In the genomic region with DNA sequence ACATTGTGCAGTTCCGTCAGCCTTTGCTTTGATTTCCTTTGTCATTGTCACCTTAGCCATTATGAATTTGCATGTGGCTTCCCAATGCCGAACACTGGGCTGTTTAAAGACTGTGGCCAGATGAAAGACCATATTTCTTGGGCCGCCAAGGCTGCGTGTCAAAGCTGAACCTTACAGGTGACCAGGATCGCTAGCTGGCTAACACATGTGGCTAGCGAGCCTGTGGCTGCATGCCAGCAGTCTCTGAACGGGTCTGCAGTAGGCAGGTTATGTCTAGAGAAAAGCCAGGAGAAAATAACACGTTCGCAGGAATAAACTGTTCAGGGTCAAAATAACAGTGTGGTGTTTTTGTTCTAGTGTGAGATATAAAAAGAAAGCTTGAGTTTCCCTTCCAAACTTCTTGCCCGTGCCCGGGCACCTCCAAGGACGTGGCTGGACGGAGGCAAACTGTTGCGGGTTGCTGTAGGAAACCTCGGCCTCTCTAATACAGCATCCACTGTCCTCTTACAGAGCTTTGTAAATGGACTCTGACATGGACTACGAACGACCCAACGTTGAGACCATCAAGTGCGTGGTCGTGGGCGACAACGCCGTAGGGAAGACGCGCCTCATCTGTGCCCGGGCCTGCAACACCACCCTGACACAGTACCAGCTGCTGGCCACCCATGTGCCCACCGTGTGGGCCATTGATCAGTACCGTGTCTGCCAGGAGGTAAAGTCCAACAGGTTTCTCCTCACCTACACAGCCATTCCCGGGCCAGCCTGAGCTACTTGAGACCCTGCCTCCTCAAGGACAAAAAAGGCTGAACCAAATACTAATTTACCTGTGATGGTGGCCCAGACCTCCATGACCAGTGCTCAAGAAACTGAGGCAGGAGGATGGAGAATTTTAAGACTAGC, we compare ENCODE assay signal across 21 mouse cellular contexts. TPM values are rescaled to one million over a fixed set of nuclear protein-coding genes. Genes with fewer than 3 reads are reported as not detected.
DNase-seq lines count a peak whose midpoint lies in the region; ATAC-seq and TF ChIP-seq lines count a peak whose summit lies in the region.
"Had no signal": no experiment of that assay in that cellular context is flagged by ENCODE, and none has a peak within 500 bp of the region (broad histone marks: within the 10 kb centered on the region; RNA-seq: fewer than 3 reads in every experiment).

No protein-coding gene starts in this region.

- TF ChIP-seq EP300 in liver, postnatal 0 days (IDR thresholded peaks at IDR 0.05; ENCODE audit: low read depth) = no peak

- H3K36me3 ChIP-seq in liver, adult 2 months (ENCODE audit: control insufficient read depth, insufficient read depth, low read length) = peaks cover 19% of the 10 kb centered on the region
- H3K36me3 ChIP-seq in liver, postnatal 0 days (replicated peaks; ENCODE audit: insufficient read depth, low read length) = peaks cover 14% of the 10 kb centered on the region; the same call in 1 of the 2 replicates
- H3K36me3 ChIP-seq in small intestine, adult 2 months (ENCODE audit: control insufficient read depth, insufficient read depth, low read length) = no peaks in the 10 kb centered on the region
- no peaks in the 10 kb centered on the region for H3K36me3 ChIP-seq in intestine, embryonic 15.5 days
- H3K36me3 ChIP-seq: hindbrain, embryonic 15.5 days had no signal

- no peak for TF ChIP-seq CTCF in gastrocnemius, adult 2 months (IDR thresholded peaks at IDR 0.05)
- TF ChIP-seq CTCF in liver, adult 2 months (IDR thresholded peaks at IDR 0.05; ENCODE audit: low read depth, low read length) = no peak
- no peak for TF ChIP-seq CTCF in liver, postnatal 0 days (IDR thresholded peaks at IDR 0.05; ENCODE audit: low read depth)
- TF ChIP-seq CTCF in small intestine, adult 2 months (IDR thresholded peaks at IDR 0.05; ENCODE audit: extremely low read depth, insufficient read length, insufficient replicate concordance, low read depth, low read length) = no peak
- TF ChIP-seq CTCF in lung, adult 2 months (IDR thresholded peaks at IDR 0.05; ENCODE audit: insufficient read depth, low read length) = no peak

- H3K27ac ChIP-seq in gastrocnemius, adult 2 months = peak overlapping the region; percentile 63
- H3K27ac ChIP-seq in liver, adult 2 months (replicated peaks; ENCODE audit: insufficient read depth, low read depth, low read length) = peak overlapping the region; percentile 29
- no peak overlapping the region for H3K27ac ChIP-seq in liver, postnatal 0 days (ENCODE audit: low read depth)
- peak overlapping the region; percentile 57 for H3K27ac ChIP-seq in small intestine, adult 2 months (ENCODE audit: insufficient read depth, low read depth, low read length)
- H3K27ac ChIP-seq in intestine, embryonic 15.5 days = no peak overlapping the region
- H3K27ac ChIP-seq: forebrain, embryonic 15.5 days; hindbrain, embryonic 15.5 days had no signal

- no peaks in the 10 kb centered on the region for H3K27me3 ChIP-seq in liver, adult 2 months (ENCODE audit: control insufficient read depth, insufficient read depth, low read length)
- no peaks in the 10 kb centered on the region for H3K27me3 ChIP-seq in liver, postnatal 0 days (ENCODE audit: insufficient read depth, low read length)
- no peaks in the 10 kb centered on the region for H3K27me3 ChIP-seq in small intestine, adult 2 months (ENCODE audit: control insufficient read depth, insufficient read depth, low read length)
- H3K27me3 ChIP-seq in intestine, embryonic 15.5 days (replicated peaks) = no peaks in the 10 kb centered on the region
- H3K27me3 ChIP-seq: forebrain, embryonic 15.5 days; hindbrain, embryonic 15.5 days; Patski had no signal

- no peaks in the 10 kb centered on the region for H3K9me3 ChIP-seq in liver, postnatal 0 days (ENCODE audit: low read length)
- H3K9me3 ChIP-seq in intestine, embryonic 15.5 days = no peaks in the 10 kb centered on the region
- H3K9me3 ChIP-seq: forebrain, embryonic 15.5 days; hindbrain, embryonic 15.5 days had no signal

- no peak overlapping the region for H3K9ac ChIP-seq in liver, adult 2 months (ENCODE audit: low read depth, low read length)
- H3K9ac ChIP-seq in liver, postnatal 0 days (replicated peaks) = no peak overlapping the region
- H3K9ac ChIP-seq in intestine, embryonic 15.5 days = no peak overlapping the region
- H3K9ac ChIP-seq: forebrain, embryonic 15.5 days; hindbrain, embryonic 15.5 days; lung, embryonic 14.5 days had no signal

- WGBS in liver, adult 2 months = 66% methylated on average over 29 of the region's 29 CpGs
- 86% methylated on average over 29 of the region's 29 CpGs for WGBS in liver, postnatal 0 days (ENCODE audit: insufficient replicate concordance)
- WGBS in small intestine, adult 2 months = 89% methylated on average over 29 of the region's 29 CpGs
- WGBS in intestine, embryonic 15.5 days = 85% methylated on average over 29 of the region's 29 CpGs
- 90% methylated on average over 29 of the region's 29 CpGs for WGBS in lung, adult 2 months

- DNase-seq in gastrocnemius, adult 2 months = no peak
- DNase-seq in gastrocnemius, postnatal 36 days = no peak
- peak; percentile 60 for DNase-seq in liver, adult 2 months (ENCODE audit: extremely low read depth, low read depth, low spot score)
- DNase-seq in liver, postnatal 0 days = no peak
- peak; percentile 77 for DNase-seq in kidney, adult 9 months
- DNase-seq in lung, adult 2 months = no peak
- DNase-seq: adrenal gland, postnatal 10 days; cerebellum, adult 11 months; cerebellum, postnatal 14 days; embryo, embryonic 11 days; heart, postnatal 36 days; lung, embryonic 14.5 days; lung, postnatal 4 days; spleen, adult 18-20 months had no signal

- peaks cover 35% of the 10 kb centered on the region for H3K4me1 ChIP-seq in liver, adult 2 months (ENCODE audit: control insufficient read depth, insufficient read depth, low read length)
- H3K4me1 ChIP-seq in liver, postnatal 0 days (ENCODE audit: insufficient read depth) = peaks cover 24% of the 10 kb centered on the region
- peaks cover 12% of the 10 kb centered on the region; the same call in 1 of the 2 replicates for H3K4me1 ChIP-seq in small intestine, adult 2 months (ENCODE audit: control insufficient read depth, insufficient read depth, insufficient read length, low read length)
- H3K4me1 ChIP-seq in intestine, embryonic 15.5 days (replicated peaks) = peaks cover 11% of the 10 kb centered on the region
- peaks cover 4% of the 10 kb centered on the region for H3K4me1 ChIP-seq in lung, adult 2 months (ENCODE audit: control insufficient read depth, insufficient read depth, low read length)

- no peak for TF ChIP-seq POLR2A in liver, adult 2 months (IDR thresholded peaks at IDR 0.05; ENCODE audit: extremely low read depth, insufficient read depth, low read length)
- no peak for TF ChIP-seq POLR2A in small intestine, adult 2 months (IDR thresholded peaks at IDR 0.05; ENCODE audit: low read depth, low read length)
- TF ChIP-seq POLR2A in lung, adult 2 months (IDR thresholded peaks at IDR 0.05; ENCODE audit: borderline replicate concordance, extremely low read depth, low read depth, low read length) = no peak

- peak overlapping the region; percentile 5; the same call in 1 of the 2 replicates for H3K4me3 ChIP-seq in gastrocnemius, adult 2 months
- H3K4me3 ChIP-seq in liver, adult 2 months (ENCODE audit: insufficient read depth, low read depth, low read length) = no peak overlapping the region
- no peak overlapping the region for H3K4me3 ChIP-seq in liver, postnatal 0 days (ENCODE audit: low read depth, low read length)
- H3K4me3 ChIP-seq in small intestine, adult 2 months (ENCODE audit: low read depth, low read length) = no peak overlapping the region
- H3K4me3 ChIP-seq in intestine, embryonic 15.5 days (replicated peaks) = no peak overlapping the region
- H3K4me3 ChIP-seq in lung, adult 2 months (replicated peaks; ENCODE audit: extremely low read depth, low read depth, low read length) = no peak overlapping the region
- H3K4me3 ChIP-seq: forebrain, embryonic 15.5 days; hindbrain, embryonic 15.5 days had no signal

- ATAC-seq in liver, postnatal 0 days = no peak
- no peak for ATAC-seq in intestine, embryonic 15.5 days
- ATAC-seq: forebrain, embryonic 15.5 days; intestine, embryonic 16.5 days; Patski had no signal

- H3K79me2 ChIP-seq in liver, adult 2 months (ENCODE audit: control insufficient read depth, insufficient read depth, low read length) = peaks cover 17% of the 10 kb centered on the region; the same call in 1 of the 2 replicates

- no peak overlapping the region for H3K4me2 ChIP-seq in liver, postnatal 0 days (ENCODE audit: low read depth, low read length)
- H3K4me2 ChIP-seq in intestine, embryonic 15.5 days (replicated peaks) = no peak overlapping the region
- H3K4me2 ChIP-seq: forebrain, embryonic 15.5 days; hindbrain, embryonic 15.5 days; liver, embryonic 11.5 days; lung, embryonic 14.5 days had no signal

- intact Hi-C loops in gastrocnemius, adult 2 months (cut with DNase I) = no loop called here
- intact Hi-C loops in gastrocnemius, postnatal 36 days (cut with DNase I) = no loop called here

RNA-seq across cellular contexts. Expression of a gene that starts 35.6 kb away (rescaled TPM):
- total RNA-seq in gastrocnemius, adult 2 months (2021) = 1 to 10 TPM; 3.4 to 5.1 TPM
- 1 to 10 TPM; 3.4 to 4.5 TPM for total RNA-seq in gastrocnemius, postnatal 36 days (2021)
- 4.6 and 5.9 TPM in 2 replicates for total RNA-seq in liver, adult 2 months (2014; rRNA removed)
- 0.26 and 0.50 TPM in 2 replicates for polyA plus RNA-seq in liver, adult 2 months (2012; rRNA removed)
- 0.89 and 1.2 TPM in 2 replicates for polyA plus RNA-seq in liver, postnatal 0 days (2015; fragmentation: Nextera tagmentation; extraction: Ambion mirVana)
- 0.35 TPM in 1 of 2 replicates, not detected in the other for polyA plus RNA-seq in small intestine, adult 2 months (2012; rRNA removed)
- 1.8 TPM in 2 replicates for polyA plus RNA-seq in intestine, embryonic 15.5 days (2015; fragmentation: Nextera tagmentation; extraction: Ambion mirVana)
- polyA plus RNA-seq in lung, adult 2 months (2012; rRNA removed) = 0.53 and 1.0 TPM in 2 replicates

Comparison
In these comparisons a context has a peak if more than half of its experiments do, and no peak if none do; other contexts are left out.
1. DNase-seq: peak in liver, adult 2 months (single experiment) and kidney, adult 9 months (single experiment); none in gastrocnemius, adult 2 months (single experiment), gastrocnemius, postnatal 36 days (0 of 2), liver, postnatal 0 days (single experiment) and lung, adult 2 months (single experiment).
2. H3K27ac ChIP-seq: peak in gastrocnemius, adult 2 months (single experiment), liver, adult 2 months (single experiment) and small intestine, adult 2 months (single experiment); none in liver, postnatal 0 days (single experiment) and intestine, embryonic 15.5 days (single experiment).